Mouse (Mus musculus): ENCODE data around the gene Chrm3.

The Chrm3 gene

DNA sequence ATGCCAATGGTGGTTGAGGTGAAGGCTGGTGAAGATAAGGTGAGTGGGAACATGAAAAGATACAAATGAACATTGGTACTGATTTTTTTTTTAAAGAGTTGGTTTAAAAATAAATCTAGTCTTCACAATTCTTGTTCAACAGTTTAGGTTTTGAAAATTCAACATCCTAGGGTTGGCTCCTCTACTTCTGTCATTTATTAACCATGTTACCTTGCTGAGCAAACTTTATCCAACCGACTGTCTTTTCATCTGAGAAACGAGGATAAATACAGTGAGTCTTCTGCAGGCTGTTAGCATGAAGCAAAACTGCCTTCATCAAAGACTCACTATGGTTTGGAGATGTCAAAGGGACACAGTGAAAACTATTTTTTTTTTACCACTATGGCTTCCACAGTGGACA lies 123.0 kb downstream of the Chrm3 start:
- intact Hi-C loops (cut with DNase I): no loop called here

DNA sequence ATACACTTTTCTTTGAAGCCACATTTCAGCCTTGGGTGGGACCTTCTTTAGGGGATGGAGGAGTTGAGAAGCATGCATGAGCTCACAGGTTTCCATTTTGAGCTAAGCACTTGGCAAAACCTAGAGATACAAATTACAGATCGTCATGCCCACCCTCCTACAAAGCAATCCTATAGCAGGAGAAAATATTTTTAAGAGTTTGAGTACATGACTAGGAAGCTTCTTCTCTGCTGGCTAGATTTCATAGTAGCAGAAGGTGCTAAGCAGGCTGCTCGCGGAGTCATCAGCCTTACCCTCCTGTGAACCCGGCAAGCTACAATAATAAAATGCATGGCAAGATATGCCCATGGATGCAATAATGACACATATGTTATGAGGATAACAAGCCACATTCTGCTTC lies 124.4 kb downstream of the Chrm3 start:
- intact Hi-C loops (cut with DNase I): no loop called here

DNA sequence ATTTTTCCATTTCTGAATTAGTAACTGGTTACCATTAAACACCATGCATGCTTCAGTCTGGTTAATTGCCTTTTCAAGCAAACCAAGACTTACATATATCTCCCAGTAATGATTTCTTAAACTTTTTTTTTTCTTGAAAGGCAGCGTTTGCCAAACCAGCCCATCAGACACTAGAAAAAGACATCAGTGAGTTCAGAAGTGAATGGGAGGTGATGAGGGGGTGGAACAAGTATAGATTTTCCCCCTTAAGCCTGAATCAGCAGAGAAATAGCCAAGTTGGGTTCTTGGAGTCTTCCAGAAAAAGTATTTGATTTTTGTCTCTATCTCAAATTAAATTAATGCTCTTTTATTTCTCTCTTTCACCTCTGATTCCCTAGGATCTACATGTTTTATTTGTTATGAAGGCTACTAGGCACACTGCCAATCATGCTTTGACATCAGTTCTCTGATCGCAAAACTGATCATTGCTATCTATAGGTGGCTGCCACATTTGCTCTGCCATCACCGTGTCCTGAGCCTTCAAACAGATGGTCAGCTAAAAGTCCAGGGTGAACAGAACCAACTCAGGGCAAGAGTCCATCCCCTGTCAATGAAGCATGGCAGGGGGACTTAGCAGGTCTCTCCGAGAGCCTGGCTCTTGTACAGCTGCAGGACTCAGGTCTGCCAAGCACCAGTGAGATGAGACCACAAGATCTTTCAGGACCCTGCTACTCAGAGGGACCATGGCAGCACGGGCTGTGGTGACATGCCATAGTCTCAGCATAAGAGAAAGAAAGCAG lies 125.1 kb downstream of the Chrm3 start:
- intact Hi-C loops (cut with DNase I): no loop called here

DNA sequence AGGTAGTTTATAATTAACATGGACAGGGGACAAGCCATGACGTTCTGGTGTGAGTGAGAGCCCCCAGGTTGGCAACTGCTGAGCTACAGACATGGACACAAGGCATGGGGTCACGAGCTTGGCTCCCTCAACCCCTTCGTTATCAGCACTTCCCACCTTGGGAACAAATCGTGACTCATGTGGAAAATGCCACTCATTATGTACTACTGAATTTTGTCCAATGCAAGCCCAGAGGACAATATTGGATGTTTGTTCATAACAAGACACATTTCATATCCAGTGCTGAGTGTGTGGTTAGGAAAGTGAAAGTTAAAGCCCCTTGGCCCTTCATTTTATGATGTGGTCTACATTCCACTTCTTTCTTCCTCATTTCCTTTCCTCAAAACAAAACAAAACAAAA lies 140.2 kb downstream of the Chrm3 start:
- intact Hi-C loops (cut with DNase I): no loop called here

DNA sequence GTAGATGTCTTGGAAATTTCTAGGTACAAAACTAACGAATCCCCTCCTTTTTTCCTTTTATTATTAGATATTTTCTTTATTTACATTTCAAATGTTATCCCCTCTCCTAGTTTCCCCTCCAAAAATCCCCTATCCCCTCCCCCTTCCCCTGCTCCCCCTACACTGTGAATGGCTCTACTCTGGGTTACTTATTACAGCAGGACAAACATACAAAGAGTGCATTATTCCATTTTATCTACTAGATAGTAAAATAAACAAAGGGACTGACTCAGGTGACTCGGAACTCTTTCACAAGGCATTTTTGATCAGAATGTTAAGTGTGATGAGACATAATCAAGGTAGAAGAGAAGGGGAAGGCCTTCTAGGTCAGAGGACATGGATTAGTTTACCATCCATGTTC lies 148.5 kb downstream of the Chrm3 start:
- intact Hi-C loops (cut with DNase I): no loop called here

DNA sequence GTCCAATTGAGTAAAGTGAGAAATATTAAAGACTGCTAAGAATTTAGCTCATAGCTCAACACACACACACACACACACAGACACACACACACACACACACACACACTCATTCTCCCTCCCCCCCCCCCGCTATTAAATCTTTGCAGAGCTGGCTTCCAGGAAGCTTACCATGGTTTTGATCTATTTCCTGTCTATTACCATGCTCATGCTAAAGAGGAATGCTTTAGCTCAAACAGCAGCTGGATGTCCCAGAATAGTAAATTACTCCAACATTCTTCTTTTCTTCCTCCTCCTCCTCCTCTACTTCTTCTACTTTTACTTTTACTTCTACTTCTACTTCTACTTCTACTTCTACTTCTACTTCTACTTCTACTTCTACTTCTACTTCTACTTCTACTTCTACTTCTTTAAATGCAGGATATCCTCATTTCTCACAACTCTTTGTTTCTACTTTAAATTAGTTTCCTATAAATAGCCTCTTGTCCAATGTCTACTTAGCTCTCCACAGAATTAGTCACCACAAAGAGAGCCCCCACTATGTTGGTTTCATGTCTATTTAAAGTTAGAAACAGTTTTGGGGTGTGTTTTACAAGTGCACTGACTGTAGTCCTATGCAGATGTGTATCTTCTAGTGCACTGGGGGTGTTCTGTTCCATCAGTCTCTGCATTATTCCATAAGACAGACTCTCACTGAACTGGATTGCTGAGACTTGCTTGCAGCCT lies 150.0 kb downstream of the Chrm3 start:
- intact Hi-C loops (cut with DNase I): no loop called here

DNA sequence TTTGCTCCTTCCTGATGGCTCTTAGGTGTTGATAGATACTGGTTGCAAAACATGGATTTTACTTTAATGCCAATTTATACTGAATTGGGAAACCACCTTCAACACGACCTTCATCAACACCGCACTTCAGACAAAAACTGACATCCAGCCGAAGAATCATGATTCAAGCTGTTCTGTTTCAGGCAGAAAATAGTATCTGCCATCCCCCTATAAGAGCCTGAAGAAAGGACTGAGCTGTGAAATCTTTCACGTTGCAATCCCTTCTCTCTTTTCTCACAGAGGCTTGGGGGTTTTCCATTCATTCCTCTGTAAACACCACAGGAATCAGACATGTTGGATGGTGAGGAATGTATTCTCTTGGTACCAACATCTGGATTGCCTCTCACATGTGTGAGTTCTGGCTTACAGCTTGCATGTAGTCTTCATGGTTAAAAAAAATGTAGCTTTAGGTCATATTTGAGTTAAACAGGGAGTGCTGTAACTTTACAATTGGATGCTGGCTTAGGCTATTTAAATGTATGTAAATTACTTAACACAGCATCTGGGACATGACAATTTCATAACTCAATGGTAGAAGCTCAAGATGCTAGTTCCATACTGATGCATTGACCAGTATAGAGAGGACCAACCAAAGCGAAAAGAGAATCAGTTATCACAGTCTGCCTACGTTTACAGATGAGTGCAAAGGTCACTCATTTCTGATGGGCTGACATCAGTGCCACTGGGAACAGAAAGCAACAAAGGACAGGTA lies 161.3 kb downstream of the Chrm3 start:
- intact Hi-C loops (cut with DNase I): no loop called here

DNA sequence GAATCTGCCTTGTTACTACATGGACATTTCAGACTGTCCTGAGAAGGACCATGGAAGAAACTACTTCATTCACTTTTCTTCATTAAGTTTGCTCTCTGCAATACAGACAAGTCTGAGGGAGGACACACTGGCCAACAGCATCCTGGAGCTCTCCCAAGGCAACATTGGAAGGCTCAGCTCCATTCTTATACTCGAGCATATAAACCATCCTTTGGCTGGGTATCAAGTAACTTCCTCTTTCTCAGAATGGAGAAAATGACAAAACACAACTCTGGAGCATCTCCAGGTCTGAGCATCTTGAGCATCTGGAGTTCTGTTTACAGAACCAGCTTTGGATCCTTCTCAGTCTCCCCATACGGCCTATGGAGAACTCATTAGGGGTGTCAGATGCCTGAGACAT lies 170.8 kb downstream of the Chrm3 start:
- intact Hi-C loops (cut with DNase I): no loop called here

DNA sequence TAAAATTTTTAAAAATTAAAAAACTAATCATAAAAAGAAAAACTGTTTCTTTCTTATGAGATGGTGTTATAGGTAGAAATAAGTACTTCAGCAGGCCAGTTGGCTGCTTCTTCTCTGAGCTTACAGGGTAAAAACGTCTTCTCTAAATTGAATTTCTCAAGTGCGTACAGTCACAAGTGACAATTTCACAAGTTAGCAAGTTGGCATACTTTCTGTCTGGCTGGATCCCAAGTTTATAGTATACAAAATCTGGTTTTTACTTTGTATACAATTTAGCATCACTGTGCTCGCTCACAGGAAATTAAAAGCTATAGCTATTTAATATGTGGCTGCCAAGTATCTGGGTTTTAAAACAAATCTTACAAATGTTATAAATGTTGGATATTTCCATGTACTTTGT lies 172.7 kb downstream of the Chrm3 start:
- intact Hi-C loops (cut with DNase I): no loop called here

DNA sequence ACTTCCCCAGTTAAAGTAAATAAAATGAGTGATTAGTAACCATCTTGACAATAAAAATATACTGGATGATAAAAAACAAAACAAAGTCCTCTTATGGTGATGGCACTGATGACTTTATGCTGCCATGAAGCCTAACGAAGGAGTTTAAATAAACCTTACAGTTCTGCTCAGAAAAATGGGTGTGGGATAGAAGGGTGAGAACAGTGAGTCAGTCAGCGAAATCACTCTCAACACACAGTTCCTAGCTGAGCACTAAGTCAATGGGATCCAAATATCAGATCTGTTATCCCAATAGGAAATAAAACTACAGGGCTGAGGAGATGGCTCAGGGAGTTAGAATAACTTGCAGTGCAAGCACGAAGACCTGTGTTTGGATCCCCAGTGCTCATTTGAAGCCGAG lies 176.8 kb downstream of the Chrm3 start:
- intact Hi-C loops (cut with DNase I): no loop called here

DNA sequence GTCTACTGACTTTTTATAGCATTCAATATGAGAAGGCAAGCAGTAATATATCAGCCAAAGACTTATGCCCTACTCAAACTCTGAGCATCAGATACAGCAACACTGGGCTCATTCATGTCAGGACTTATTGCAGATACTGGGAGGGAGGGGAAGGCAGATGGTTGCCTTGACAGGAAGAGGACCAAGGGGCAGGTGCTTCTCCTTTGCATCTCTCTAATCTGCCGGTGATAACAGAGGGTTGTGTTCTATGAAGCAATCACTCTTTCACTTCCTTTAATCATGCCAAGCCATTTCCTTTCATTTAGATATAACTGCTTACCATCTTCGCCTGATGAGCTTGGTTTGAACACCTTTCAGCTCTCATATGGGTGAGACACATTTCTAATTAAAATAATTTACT lies 177.9 kb downstream of the Chrm3 start:
- intact Hi-C loops (cut with DNase I): no loop called here

DNA sequence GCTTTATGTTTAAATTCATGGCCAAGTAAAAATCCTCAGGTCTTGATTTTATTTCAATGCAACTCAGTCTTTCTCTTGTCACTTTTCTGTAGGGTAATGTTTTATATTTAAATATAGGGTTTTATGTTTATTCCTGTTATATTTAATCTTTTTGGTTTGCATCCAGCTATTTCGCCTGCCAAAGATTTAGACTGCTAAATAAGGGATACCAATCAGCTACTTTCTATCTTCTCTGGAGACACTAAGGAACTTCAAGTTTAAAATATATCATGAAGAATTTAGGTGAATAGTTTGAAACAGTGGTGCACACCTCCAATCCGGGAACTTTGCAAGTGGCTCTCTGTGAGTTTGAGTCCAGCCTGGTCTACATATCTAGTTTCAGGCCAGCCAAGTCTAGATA lies 190.1 kb downstream of the Chrm3 start:
- intact Hi-C loops (cut with DNase I): no loop called here

DNA sequence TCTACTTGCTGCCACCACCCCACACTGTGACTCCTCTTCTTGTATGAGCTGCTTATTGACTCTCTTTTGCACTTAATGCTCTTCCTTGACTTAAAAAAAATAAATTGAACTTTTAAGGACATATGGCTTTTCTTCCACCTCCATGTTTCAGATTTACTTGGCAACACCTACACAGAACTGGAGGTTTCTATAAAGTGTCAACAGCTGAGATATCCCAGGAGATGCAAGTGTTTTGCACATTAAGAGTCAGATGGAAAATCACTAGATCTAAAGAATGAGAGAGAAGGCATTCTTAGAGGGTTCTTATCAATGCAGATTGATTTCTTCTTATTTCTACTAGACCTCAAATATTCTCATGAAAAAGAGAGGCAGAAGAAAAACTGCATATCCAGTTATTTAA lies 197.3 kb downstream of the Chrm3 start:
- intact Hi-C loops (cut with DNase I): no loop called here

DNA sequence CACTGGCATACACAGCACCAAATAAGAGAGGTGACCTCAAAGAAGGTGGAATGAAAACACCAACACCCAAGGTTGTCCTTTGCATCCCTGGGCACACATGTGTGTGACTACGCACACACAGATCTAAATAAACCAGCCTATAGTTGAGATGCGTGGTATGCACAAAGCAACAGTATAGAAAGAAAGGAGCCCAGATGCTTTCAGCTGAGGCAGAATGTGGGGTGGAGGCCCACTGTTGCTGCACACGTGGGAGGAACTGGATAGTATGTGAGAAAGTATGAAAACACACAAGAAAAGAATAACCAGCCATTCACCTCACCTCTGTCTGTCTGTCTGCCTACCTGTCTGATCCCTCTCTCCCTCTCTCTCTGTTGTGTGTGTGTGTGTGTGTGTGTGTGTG lies 203.2 kb downstream of the Chrm3 start:
- intact Hi-C loops (cut with DNase I): no loop called here

DNA sequence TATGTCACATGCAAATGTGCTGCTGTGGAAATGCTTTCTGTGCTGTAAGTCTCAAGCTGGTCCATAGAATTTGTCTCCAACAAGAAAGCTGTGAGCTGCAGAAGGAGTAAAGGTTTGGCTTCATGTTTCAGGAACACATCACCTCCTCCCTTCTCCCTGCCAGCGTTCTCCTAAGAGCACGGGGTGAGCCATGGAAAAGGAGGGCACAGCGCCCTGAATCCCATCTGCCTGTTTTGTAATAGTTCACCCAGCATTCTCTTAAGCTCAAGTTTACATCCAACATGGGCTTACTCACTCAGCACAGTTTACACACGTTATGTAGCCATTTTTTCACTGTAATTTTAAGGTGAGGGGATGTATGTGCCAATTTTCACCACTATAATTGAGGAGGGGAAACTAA lies 220.1 kb downstream of the Chrm3 start:
- intact Hi-C loops (cut with DNase I): no loop called here

DNA sequence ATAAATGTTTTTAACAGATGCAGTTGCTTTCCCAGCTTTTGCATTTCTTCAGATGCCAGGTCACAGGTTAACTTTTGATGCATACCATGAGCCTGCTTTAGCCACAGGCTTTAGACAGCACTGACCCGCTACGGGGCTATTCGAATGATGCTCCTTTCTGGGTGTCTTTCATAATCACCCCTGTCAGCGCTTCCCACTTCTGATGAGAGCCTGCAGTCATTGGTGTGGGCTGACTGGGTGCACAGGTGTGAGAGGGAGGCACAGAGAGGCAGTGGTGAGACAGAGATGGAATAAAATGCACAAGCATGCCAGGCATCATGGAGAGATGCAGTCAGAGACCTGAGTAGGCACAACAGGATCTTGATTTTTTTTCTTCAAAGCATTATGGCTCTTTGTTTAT lies 221.8 kb downstream of the Chrm3 start:
- intact Hi-C loops (cut with DNase I): no loop called here

DNA sequence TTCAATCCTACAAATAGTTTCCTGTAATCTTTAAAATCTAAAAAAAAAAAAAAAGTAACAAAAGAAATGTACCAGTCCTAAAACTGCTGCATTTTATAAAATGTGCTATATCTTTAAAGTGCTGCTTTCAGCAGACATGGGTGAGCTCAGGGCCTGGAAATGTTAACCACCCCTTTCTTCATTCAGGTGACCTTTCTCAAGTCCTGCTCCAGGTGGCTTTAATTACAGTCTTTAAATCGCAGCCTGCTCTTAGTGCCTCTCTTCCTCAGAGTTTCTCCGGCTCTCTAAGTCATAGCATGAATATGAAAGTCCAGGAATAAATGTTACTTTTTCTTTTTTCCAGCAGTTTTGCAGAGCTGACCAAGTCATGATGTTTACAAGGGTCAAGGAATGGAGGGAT lies 229.6 kb downstream of the Chrm3 start:
- intact Hi-C loops (cut with DNase I): no loop called here

DNA sequence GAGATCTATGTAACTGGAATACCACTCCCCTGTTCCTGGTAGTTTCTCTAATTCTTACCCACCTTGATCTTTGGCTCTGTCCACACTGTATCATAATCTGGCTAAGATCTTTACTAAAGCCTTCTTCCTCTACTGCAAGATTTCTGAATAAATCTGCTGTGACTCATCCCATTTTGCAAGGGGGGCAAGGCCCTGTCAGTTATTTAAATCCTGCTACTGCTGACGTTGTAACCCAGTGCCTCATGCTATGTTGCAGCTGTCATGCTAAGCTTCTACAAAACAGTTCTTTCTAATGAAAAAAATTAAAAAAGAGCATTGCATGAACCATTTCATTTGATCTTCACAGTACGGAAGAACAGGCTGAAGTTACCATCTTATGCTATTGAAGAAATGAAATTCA lies 248.4 kb downstream of the Chrm3 start:
- intact Hi-C loops (cut with DNase I): no loop called here

DNA sequence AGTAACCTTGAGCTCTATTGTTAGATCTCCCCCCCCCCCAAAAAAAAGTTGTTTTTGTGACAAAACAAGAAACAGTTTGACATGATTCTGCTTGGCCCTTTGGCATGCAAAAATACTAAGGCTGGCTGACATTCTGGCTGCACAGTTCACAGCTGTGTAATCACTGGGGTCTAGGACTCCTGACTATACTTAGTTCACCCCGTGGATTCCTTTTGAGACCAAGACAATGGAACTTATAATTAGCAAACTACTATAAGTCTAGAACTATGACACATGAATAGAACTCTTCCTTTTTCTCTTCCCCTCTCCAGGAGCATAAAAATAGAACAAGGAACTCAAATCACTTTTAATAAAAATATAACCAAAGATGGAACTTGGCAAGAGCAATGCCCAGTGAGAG lies 251.1 kb downstream of the Chrm3 start:
- intact Hi-C loops (cut with DNase I): no loop called here

DNA sequence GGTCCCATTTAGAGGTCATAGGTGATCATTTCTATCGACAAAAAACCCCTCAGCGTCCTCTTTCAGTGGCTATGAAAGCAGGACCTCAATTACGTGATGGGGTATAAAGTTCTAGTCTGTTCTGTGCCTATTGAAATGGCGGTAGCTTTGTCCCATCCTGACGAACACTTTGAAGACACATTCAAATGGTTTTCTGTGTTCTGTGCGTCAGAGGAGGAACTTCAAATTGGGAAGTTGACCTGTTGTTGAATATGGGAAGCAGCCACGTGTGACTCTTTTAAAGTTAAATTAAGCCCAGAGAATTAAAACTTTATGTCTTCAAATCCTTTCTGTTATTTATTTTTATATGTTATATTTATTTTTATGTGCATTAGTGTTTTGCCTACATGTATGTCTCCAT lies 253.3 kb downstream of the Chrm3 start:
- intact Hi-C loops (cut with DNase I): no loop called here

DNA sequence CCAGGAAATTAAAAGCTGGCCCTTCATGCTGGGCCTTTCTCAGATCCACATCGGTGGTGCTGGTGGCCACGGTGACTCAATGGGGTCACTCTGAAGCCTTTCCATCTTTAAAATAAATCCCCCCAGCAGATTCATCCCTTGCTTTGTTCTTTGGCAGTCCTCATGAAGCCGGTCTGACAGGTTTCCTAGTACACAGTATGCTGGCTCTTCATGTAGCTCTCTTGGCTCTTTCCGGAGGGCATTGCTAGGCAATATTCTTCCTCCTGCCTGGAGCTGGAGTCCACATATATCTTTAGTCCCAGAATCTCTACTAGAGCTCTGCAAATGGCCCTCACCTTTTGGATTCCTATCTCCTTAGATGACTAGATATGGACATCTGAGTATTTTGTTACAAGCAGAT lies 269.9 kb downstream of the Chrm3 start:
- intact Hi-C loops (cut with DNase I): no loop called here

DNA sequence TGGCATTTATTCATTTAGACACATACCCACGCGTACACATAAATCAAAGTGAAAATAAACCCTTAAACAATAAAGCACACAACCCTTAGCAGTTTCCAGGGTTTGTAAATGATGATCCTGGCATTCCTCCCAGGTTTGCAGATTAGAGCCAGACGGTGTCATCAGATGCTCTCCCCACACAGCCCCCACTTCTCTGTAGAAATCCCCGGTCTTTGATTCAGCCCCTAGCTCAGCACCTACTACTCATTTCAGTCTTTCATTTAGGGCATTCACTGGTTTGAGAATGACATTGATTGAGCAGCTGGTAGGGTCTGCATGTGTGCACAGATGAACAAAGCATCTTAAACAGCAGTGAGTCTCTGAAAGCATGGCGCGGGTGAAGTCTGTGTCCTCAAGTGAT lies 274.3 kb downstream of the Chrm3 start:
- intact Hi-C loops (cut with DNase I): no loop called here
